Mouse (Mus musculus): ENCODE measurements around the gene Isg20l2.

DNA sequence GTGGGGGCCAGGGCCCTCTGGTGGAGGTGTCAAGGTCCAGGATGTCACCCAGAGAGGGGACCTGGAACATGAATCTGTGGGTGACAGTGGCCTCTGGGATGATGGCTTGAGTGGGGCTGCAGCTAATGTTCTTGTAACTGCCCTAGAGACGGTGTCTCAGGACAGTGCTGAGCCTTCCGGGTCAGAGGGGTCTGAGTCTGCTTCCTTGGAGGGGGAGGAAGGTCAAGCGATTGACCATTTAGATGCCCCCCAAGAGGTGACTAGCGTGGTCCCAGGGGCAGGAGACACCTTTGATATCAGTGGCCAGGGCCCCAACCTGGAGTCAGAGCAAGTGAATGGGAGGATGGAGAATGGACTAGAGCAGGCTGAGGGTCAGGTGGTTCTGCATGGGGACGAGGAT lies 49.4 kb downstream of the Isg20l2 start:
- TF ChIP-seq CTCF (IDR thresholded peaks at IDR 0.05) (no peak), EP300 (IDR thresholded peaks at IDR 0.05) (no peak)
